Mouse (Mus musculus) cerebellum, postnatal 10 days (tissue): ENCODE measurements around the gene Gm13769.
"Not testable (repeated sequence)": the region's sequence is repeated elsewhere in the genome, so short reads cannot be mapped to it uniquely, and the experiment has no call there.

Experiments
- DNase-seq, 2 experiments: peaks; one replicate each; pipeline ENCODE4 v3.0.0; 2021; ENCODE audit warnings: mixed read lengths in 2 of 2

Gene Gm13769

DNA sequence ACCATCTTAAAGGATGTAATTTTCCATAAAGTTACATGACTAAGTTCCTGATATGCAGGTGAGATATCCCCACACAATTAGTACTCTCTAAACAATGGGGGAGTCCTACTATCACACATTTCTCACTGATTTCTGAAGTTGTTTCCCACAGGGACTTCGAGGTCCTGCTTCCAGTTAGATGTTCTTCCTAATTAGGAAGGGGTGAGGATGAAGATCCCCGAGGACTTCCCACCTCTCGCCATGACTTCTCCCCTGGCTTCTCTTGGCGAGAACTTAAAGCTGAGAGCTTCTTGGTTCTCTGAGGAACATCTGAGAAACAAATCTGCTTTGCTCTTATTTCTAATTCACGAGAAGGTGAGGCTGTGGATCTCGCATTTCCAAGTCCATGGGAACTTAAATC lies at the start of gene Gm13769:
Gene Gm13769, plus strand, starts transcription at position 301 of the 400 bp plus-strand sequence.
- not testable (repeated sequence) for DNase-seq

GRCm38 (mm10) chr2:90292741-90293140 lies 29.3 kb upstream of the Gm13769 start, which contains the start of gene Olfr1272:
Gene Olfr1272, minus strand, starts transcription at chr2:90292841.
- DNase-seq: no peak

GRCm38 (mm10) chr2:90346694-90347093 lies 24.7 kb downstream of the Gm13769 start:
- not testable (repeated sequence) for DNase-seq

DNA sequence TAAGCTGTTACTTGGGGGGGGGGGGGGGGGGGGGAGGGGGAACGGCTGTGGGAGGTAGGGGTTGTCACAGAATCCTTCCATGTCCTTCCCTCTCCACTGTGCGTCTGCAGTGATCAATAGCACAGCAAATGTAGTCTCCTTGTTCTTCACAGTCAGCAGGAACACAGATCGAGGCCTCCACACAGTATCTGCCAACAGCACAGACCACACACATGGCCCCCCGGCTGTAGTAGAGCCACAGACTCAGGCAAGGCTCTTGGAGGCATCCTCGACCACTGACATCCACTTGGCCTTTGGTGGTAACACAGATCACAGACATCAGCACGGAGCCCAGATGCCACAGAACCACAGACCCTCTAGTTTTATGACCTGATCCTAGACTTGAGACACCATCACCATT lies 29.0 kb downstream of the Gm13769 start:
- not testable (repeated sequence) for DNase-seq

DNA sequence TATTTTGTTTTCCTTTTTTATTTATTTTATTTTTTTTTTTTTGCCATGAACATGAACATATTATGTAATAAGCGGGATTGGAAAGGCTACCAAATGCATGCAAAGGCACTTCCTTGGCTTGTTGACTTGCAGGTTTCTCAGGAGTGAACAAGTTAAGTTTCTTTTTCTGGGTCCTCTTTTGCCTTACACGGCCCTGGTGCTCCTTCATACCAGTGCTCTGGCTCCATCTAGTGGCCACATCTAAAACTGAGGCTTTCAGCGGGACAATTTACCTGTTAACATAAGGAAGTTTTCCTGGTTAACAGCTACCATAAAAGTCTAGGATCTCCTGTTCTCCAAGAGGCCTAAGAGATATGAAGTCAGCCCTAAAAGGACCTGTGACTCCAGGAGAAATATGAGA lies 29.5 kb downstream of the Gm13769 start:
- not testable (repeated sequence) for DNase-seq

DNA sequence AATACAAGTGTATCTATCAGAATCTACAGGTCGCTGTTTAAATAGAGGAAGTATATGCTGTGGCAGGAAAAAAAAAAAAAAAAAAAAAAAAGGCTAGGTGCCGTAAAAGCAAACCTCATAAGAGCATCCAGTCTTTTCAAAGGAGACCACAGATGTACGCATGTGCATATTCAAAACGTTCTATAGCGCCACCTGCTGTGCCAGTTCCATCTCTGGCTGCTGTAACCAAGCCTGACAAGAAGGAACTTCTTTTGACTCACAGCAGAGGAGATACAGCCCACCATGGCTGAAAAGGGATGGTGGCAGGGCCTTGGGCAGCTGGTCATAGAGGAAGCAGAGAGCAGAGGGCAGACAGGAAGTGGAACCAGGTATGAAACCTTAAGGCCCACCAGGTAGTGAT lies 37.2 kb downstream of the Gm13769 start:
- DNase-seq: not testable (repeated sequence)

GRCm38 (mm10) chr2:90360199-90360598 lies 38.2 kb downstream of the Gm13769 start:
- not testable (repeated sequence) for DNase-seq
